Mouse (Mus musculus) testis, adult 2 months (tissue): ENCODE results near the gene Psmd1.

Source experiments
- CTCF ChIP-seq: fragments of 200-500 bp; IDR thresholded peaks from 2 replicates; pipeline ENCODE4 v1.5.1; 2012; ENCODE audit warnings: low read depth, mild to moderate bottlenecking, inconsistent platforms, low read length, moderate library complexity; ENCODE audit not compliant: control insufficient read depth, insufficient read depth, insufficient replicate concordance
- POLR2A ChIP-seq: fragments of 200-500 bp; IDR thresholded peaks from 2 replicates; pipeline ENCODE4 v1.6.1; 2012; ENCODE audit warnings: low read depth, mild to moderate bottlenecking, inconsistent platforms, low read length, moderate library complexity; ENCODE audit not compliant: control insufficient read depth

GRCm38 (mm10) chr1:86114141-86114540 lies 50.0 kb downstream of the Psmd1 start:
- TF ChIP-seq CTCF = no peak
- TF ChIP-seq POLR2A = no peak
